Mouse (Mus musculus) gastrocnemius, postnatal 10 days (tissue): ENCODE measurements around the gene Dmrt3. TPM values are rescaled to one million over a fixed set of nuclear protein-coding genes. Genes with fewer than 3 reads are reported as not detected.

Experiments
- DNase-seq: peaks from one replicate; pipeline ENCODE4 v3.0.0; 2021; ENCODE audit warnings: mixed read lengths
- total RNA-seq, 2 experiments: library from RNA; stranded (reverse); gene quantifications; 2 replicates each; pipeline ENCODE4 v1.2.3; 2021

Dmrt3 gene
- total RNA-seq, 2 experiments from 2014 or later = not detected

- peak; percentile 83 for DNase-seq
Measured at GRCm38 (mm10) chr19:25622291-25623251, 12.5 kb downstream of the Dmrt3 start.

DNA sequence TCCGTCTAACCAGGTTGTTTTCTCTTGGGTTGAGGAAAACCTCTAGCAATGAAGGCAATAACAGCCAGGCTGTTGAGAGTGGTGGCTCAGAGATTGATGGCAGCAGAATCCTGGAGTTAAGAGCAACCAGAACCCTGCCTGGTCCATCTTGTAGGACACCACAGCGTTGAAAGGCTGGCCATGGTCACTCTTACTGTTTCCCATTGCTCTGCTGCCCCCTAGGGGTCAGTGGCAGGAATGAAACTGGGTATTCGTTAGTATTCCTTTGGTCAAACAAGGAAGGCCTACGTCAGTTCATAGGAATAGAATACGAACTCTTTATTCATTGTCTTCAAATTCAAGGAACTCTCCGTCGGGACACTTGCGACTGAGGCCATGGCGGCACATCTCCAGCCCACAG is 18.4 kb downstream of the Dmrt3 start:
- peak; percentile 73 for DNase-seq

DNA sequence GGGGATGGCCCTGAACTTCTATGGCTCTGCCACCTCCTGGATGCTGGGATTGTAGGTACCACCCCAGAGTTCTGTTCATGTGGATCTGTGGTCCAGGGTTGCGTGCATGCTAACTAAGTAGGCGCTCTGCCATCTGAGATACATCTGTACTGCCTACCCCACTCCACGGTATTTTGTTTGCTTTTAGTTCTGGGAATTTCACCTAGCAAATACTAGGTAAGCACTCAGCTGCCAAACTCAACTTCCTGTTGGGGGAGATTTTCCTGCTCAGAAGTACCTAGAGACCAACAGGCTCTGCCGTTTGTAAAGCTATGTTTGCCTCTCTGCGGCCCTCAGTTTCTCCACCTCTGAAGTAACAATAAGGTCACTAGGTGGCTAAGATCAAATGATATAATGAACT is 25.0 kb downstream of the Dmrt3 start:
- no peak for DNase-seq

- DNase-seq = peak; percentile 72
Measured at GRCm38 (mm10) chr19:25635622-25636244, 25.6 kb downstream of the Dmrt3 start.

GRCm38 (mm10) chr19:25638766-25639361 is 28.8 kb downstream of the Dmrt3 start:
- DNase-seq = no peak

DNA sequence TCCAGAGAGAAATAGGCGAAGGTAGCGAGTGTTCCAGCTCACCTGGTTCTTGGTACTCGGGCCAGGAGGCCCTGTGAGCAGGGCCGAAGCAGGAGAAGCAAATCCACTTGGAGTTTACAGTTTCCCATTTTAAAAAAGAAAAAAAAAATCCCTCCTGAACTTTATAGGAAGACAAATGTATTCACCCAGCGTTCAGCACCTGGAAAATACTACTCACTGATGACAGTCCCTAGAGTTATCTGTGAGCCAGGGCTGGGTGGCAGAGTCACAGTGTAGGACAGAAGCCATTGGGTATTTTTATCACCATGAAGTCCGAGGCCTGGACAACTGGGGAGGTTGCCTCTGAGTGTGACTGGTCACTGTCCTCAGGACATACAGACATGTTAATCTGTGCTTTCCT is 31.7 kb downstream of the Dmrt3 start:
- no peak for DNase-seq

DNA sequence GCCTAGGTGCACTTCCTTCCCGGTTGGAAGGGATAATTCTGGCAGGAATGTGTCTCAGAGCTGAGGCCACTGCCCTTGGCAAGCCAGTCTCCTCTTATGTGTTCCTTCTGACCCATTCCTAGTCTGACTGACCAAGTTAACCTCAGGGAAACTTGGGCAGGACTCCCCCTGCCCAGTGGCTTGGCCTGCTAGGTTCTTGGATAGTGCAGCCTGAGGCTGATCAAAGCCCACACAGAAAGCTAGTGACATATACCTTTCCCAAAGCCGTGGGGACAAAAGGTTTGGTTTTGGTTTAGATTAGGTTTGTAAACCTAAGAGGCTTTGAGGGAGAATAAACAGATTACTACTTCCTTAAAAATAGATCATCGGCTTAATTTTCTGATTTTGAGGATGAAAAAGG is 37.0 kb downstream of the Dmrt3 start:
- no peak for DNase-seq

DNA sequence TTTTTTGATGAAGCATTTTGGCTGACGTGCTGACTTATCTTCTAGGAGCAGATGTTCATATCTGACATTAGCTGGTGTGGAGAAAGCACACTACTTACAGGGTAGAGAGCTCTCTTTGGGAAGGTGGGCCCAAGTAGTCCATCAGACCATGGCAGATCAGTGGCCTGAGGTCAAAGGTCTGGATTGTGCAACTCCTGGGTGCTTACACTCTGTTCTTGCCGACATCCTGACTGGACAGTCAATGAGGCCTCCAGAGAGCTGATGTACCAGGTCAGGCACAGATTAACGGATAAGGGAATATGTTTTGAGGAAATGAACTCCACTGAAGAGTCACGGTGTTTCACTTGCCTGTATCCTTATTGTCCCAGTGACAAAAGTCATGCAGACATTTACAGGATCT is 38.6 kb downstream of the Dmrt3 start:
- no peak for DNase-seq

GRCm38 (mm10) chr19:25650474-25650873 is 40.4 kb downstream of the Dmrt3 start:
- no peak for DNase-seq

DNA sequence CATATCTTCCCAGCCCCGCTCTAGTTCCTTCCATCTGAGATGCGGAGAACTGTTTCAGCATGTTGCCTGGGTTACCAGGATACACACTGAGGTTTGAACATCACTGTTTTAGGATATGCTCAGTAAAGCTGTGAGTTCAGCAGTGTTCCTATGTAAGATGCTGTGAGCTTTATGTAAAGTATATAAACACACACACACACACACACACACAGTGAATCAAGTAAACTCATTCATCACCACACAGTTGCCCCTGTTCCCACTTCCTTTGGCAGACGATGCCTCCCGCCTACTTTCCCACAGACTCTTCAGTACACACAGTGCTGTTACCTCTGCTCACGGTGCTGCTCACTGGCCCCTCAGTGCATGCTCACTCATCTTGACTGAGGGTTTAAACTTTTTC is 42.5 kb downstream of the Dmrt3 start:
- no peak for DNase-seq

DNA sequence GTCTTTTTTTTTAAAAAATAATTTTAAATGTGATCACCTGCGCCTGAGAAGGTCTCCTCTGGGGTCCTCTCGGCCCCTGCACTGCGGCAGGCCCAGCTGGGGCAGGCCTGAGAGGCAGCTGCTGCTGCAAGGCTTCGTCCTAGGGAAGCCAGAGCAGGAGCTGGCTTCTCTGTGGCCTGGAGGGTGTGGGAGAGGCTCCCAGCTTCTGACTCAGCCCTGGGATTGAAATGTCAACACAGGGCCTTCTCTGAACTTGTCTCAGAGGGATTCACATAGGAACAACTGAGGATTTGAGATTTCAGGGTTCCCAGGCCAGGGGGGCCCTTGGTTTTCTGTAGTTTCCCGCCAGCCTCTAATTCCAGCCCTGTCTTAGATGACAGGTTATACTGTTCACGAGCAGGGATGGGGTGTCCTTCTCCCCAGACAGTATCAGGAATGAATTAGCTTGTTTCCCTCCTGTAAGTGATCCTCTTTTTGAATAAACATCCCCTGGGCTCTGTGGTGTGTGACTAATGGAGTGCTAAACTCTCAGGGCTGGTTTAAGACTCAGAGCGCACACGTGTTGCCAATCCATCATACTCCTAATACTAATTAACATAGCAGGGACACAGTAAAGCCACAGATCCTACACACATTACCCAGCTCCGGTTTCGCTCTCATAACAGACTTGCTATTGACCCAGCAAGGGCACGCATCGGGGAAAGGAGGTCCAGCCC is 44.1 kb downstream of the Dmrt3 start:
- no peak for DNase-seq

DNA sequence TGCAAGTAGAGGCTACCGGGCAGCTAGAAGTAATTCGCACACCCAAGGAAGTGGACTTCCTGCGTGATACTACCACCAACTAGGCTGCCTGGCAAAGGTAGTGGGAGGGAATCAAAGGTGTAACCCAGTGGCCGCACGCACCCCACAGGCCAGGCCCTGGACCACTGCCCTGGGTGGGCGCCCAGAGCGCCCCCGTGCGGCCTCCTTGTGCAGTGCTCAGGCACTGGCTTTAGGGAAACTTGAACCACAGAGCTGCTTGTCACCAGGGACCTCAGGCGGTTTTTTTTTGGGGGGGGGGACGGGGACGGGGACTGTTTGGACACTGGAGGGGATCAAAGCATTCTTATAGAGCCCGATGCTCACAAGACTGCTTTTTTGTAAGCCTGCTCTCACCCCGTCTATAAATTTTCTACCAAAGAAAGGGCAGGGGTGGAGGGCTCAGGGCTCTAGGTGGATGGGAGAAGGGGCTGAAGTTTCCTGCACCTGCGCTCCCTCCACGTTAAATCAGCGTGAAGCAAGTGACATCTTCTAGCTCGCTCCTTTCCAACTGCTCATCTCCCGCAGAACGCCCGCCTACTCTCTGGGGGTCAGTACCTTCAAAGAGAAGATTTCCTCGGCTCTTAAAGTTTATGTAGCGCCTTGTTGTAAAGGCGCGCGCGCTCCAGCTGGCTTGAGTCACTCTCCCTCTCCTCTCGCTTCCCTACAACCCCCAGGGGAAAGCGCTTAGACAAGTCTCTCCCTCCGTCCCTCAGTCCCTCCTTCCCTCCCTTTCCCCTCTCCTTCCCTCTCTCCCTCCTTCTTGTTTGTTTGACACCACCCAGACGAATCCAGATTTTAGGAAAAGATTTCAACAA is 55.6 kb downstream of the Dmrt3 start:
- DNase-seq = peak; percentile 28

DNA sequence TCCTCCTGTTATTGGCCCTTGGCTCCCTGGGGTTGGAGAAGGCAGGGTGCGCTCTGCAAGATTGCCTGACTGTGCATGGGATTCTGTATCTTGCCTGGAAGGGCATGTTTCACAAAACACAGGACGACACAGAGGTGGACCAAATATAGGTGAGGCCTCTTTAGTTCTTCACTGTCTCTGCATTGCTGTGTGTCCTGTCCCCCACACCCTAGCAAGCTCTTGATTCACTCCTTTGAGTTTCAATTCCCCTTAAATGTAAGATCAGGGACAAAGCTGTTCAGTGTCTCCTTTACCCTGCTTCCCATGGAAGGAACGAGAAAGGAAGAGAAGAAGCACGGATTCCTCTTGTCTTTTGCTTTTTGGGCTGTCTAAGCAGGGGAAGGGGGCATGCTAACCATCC is 57.7 kb downstream of the Dmrt3 start:
- DNase-seq = no peak

DNA sequence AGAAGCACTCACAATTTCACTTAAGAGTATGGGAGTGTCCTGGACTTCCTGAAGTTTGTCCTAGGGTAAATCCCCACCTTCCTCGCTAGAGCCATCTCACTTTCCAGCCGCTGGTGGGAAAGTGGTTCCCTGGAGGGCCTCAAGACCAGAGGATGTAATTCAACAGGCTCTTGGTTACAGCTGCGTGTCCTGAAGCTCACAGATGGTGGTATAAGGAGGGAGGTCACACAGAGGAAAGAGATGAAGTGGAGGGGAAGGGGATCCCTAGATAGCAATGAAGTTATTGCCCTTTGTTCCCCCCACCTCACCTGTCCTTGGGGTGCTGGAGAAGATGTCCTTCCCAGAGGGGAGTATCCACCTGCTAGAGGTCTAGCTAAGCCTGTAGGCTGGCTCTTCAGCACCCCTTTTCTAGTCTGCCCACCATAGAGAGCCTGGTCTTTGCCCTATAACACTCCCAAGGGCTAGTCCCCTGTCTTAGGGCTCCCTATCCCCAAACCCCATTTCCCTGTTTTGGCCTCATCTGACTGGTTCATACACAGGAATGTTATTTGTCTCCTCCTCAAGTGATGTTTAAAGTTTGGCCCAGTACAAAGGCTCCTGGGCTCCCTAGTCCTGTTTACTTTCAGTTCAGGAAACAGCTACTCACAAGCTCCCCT is 59.6 kb downstream of the Dmrt3 start:
- no peak for DNase-seq

DNA sequence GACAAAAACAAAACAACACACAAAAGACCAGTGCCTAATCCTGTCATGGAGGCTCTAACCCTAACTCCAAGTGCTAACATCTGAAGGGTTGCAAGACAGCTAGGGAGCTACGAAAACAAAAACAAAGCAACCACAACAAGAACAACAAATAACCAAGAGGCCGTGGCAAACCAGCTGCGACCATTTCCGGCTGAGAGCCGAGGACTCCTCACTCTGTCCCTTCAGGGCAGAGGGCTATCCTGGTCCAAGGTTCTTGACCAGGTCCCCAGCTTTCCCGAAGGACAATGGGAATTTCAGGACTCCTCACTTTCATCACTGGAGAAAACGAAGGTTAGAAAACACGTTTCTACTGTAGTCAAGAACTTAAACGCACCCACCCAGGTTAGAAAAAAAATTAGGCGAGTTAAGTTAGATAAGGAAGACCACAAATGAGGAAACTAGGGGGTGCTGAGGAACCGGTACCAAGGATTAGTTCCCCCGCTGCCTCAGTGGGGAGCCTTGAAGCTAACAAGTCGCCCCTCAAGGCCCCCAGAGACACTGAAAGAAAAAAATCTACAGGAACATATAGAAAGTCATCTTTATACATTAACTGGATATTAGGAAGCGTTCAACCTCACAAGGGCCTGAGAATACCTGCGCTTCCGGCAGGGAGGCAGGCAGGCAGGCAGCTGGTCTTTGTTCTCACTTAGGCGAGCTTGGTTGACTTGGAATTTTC is 60.6 kb downstream of the Dmrt3 start:
- DNase-seq = no peak

DNA sequence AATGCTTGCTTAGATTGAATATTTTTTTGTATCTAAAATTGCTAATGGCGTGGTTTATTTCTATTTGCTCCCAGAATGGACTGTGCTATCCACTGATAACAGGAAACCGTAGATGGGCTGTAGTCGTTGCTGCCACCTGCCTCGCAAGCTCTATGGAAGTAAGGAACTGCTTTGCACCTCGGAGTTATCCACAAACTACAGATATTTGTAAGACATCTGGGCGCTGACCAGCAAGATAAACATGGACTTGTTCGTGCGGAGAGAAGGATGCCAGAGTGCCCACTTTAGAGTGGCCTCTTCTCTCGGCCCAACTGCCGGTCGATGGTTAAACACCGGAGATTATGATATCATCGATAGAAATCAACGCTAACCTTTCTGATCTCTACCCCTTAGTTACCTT is 61.6 kb downstream of the Dmrt3 start:
- DNase-seq = no peak

GRCm38 (mm10) chr19:25672101-25672950 is 62.2 kb downstream of the Dmrt3 start, which contains the start of gene Dmrt2:
TSS of gene Dmrt2 (plus strand) at chr19:25672411.
- DNase-seq = peak; percentile 75
